Mouse (Mus musculus) heart, embryonic 14.5 days (tissue): ENCODE results near the gene Slc38a6. TPM values are rescaled to one million over a fixed set of nuclear protein-coding genes. Genes with fewer than 3 reads are reported as not detected.

Experiments used
- ATAC-seq: fragments of 200-750 bp; cut with Nextera tagmentation; 2 replicates; pipeline ENCODE4 v1.8.0; 2017; ENCODE audit warnings: low read depth, moderate TSS enrichment; ENCODE audit not compliant: insufficient number of reproducible peaks, insufficient read depth, low FRiP score
- H3K27ac ChIP-seq, 2 experiments: fragments of 200-500 bp in 1 of 2; fragments of 300-500 bp in 1 of 2; sonication (generic) in 1 of 2; replicated peaks in 1 of 2; 2 replicates each; pipeline ENCODE4 v1.5.1; 2012 to 2014; ENCODE audit warnings: low read depth in 2 of 2, low read length in 2 of 2, control low read depth in 1 of 2, mild to moderate bottlenecking in 1 of 2, mixed read lengths in 1 of 2; ENCODE audit not compliant: control insufficient read depth in 1 of 2, insufficient read depth in 1 of 2
- H3K27me3 ChIP-seq: fragments of 300-500 bp; sonication (generic); 2 replicates; pipeline ENCODE4 v1.6.1; 2014; ENCODE audit warnings: mild to moderate bottlenecking, low read length, control low read depth; ENCODE audit not compliant: control insufficient read depth, insufficient read depth
- H3K36me3 ChIP-seq: fragments of 300-500 bp; sonication (generic); 2 replicates; pipeline ENCODE4 v1.6.1; 2014; ENCODE audit warnings: mild to moderate bottlenecking, control low read depth, low read length, mixed read lengths; ENCODE audit not compliant: control insufficient read depth, insufficient read depth
- H3K4me1 ChIP-seq, 2 experiments: fragments of 200-500 bp in 1 of 2; fragments of 300-500 bp in 1 of 2; sonication (generic) in 1 of 2; 2 replicates each; pipeline ENCODE4 v1.6.1; 2012 to 2014; ENCODE audit warnings: low read length in 2 of 2, control low read depth in 1 of 2, mixed read lengths in 1 of 2; ENCODE audit not compliant: control insufficient read depth in 2 of 2, insufficient read depth in 2 of 2
- H3K4me2 ChIP-seq: fragments of 300-500 bp; sonication (generic); 2 replicates; pipeline ENCODE4 v1.6.1; 2014; ENCODE audit warnings: mild to moderate bottlenecking, low read length
- H3K4me3 ChIP-seq, 2 experiments: fragments of 200-500 bp in 1 of 2; fragments of 300-500 bp in 1 of 2; sonication (generic) in 1 of 2; 2 replicates each; pipeline ENCODE4 v1.5.1; 2012 to 2014; ENCODE audit warnings: low read length in 2 of 2, mild to moderate bottlenecking in 2 of 2, control low read depth in 1 of 2, low read depth in 1 of 2, moderate library complexity in 1 of 2; ENCODE audit not compliant: control insufficient read depth in 1 of 2, insufficient read depth in 1 of 2
- H3K9ac ChIP-seq: fragments of 300-500 bp; sonication (generic); 2 replicates; pipeline ENCODE4 v1.6.1; 2014; ENCODE audit warnings: mild to moderate bottlenecking, low read length
- H3K9me3 ChIP-seq: fragments of 300-500 bp; sonication (generic); 2 replicates; pipeline ENCODE4 v1.6.1; 2016; ENCODE audit warnings: low read length, control low read depth; ENCODE audit not compliant: control insufficient read depth
- WGBS: fragments of 180-500 bp; shearing (Covaris S2); extraction: QIAGEN DNeasy Blood & Tissue Kit; methylation state at CpG from one replicate; pipeline ENCODE4 v1.1.7; 2014; 5-methylcytosine and 5-hydroxymethylcytosine counted together
- polyA plus RNA-seq: library from polyadenylated mRNA; unstranded; fragments of >200 nt; fragmentation: Nextera tagmentation; extraction: Ambion mirVana; gene quantifications from 2 replicates; pipeline ENCODE4 v1.2.1, GENCODE M21; 2014

The Slc38a6 gene
- polyA plus RNA-seq, 1 experiment from 2014 or later = 6.4 TPM

DNA sequence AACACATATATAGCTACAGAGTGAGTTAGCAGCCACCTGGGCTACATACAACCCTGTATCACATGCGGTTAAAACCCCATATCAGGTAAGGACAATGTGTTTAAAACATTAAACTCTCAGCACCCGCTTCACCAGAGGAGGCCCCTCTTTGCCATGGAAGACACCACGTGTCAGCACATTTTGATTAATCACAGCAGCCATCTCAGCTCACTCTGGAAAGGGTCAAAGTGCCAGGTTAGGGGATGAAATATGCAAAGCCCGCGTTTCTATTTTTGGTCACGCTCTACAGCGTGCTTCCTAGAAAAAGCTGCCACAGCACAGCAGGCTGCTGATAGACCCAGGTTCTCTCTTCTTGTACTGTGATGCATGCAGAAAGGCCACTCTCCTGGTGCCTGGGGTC, 94.9 kb downstream of the Slc38a6 start:
- H3K4me1 ChIP-seq = peaks cover 44 to 56% of the 10 kb centered on the region in 2 experiments

DNA sequence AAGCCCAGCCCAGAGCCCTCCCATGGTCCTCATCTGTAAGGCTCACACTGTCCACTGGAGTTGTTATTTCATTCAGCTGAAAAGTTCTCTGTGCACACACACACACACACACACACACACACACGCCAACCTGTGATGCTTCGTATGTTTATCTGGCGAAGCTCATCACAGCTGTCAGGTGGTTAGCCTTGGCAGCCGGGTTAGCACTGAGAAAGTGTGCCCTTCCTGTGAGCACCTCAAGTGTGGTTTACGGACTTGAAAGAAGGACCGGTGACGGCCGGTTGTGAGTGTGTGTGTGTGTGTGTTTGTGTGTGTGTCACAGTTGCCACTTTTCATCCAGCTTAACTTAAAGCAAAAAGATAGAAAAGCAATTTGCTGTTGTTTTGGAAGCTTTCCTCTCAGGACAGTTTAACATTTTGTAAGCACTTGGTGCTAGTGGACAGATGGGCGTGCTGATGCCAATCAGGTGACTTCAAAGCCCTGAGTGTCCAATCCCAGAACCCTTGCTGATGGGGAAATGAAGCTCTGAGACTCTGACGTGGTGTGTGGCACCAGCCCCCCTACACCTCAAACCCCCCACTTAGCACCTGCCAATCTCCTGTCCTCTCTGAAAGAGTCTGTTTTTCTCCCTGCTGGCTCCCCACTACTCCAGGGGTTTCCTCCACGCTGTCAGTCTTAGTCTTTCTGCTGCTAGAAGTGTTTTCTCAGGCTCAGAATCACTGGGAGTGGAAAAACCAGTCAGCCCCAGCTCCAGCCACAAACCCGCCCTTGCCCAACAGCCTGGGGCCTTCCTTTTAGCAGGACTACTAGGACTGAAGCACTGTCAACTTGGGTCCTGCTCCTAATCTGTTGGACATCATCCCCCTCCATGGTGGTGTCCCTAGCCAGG, 96.0 kb downstream of the Slc38a6 start:
- H3K9ac ChIP-seq = peak overlapping the region; percentile 1; the same call in 1 of the 2 replicates
- peak overlapping the region; percentile 71 to 83; a peak in 3 of 4 replicates for H3K27ac ChIP-seq
- ATAC-seq = no peak
- H3K4me1 ChIP-seq = peaks cover 46 to 56% of the 10 kb centered on the region in 2 experiments
- no peaks in the 10 kb centered on the region for H3K27me3 ChIP-seq
- H3K9me3 ChIP-seq = no peaks in the 10 kb centered on the region
- no peak overlapping the region for H3K4me3 ChIP-seq
- no peak overlapping the region for H3K4me2 ChIP-seq
- H3K36me3 ChIP-seq = no peaks in the 10 kb centered on the region
- 72% methylated on average over 12 of the region's 12 CpGs for WGBS

More for the DNA sequence above, 94.9 kb downstream of the Slc38a6 start:
- H3K9ac ChIP-seq = peak overlapping the region; percentile 32; the same call in 1 of the 2 replicates
- 23% methylated on average over 7 of the region's 7 CpGs for WGBS
- no peak overlapping the region for H3K4me3 ChIP-seq
- H3K27ac ChIP-seq = peak overlapping the region; percentile 71 to 83
- H3K4me2 ChIP-seq = no peak overlapping the region
- H3K27me3 ChIP-seq = no peaks in the 10 kb centered on the region
- ATAC-seq = no peak
- H3K9me3 ChIP-seq = no peaks in the 10 kb centered on the region
- H3K36me3 ChIP-seq = no peaks in the 10 kb centered on the region

DNA sequence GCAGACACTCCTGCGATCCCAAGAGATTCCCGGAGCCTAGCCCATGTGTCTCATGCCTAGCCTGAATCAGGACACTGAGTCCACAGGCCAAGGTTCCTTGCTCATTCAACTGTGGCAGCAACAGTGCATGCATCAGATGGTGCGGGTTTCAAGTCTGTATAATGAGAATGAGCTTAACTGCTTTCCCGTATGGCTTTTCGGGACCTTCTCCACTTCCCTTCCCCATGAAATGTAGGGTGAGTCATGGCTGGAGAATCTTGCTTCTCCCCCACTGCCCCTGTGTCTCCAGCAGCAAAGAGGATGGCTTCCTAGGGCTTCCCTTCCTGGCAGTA, 96.6 kb downstream of the Slc38a6 start:
- peak overlapping the region; percentile 1; the same call in 1 of the 2 replicates for H3K9ac ChIP-seq
- H3K27me3 ChIP-seq = no peaks in the 10 kb centered on the region
- peaks cover 46 to 56% of the 10 kb centered on the region in 2 experiments for H3K4me1 ChIP-seq
- peak overlapping the region; percentile 29 to 59; a peak in 3 of 4 replicates for H3K27ac ChIP-seq
- 46% methylated on average over 5 of the region's 5 CpGs for WGBS
- no peaks in the 10 kb centered on the region for H3K9me3 ChIP-seq
- no peak overlapping the region for H3K4me3 ChIP-seq
- no peak for ATAC-seq
- H3K4me2 ChIP-seq = no peak overlapping the region
- H3K36me3 ChIP-seq = no peaks in the 10 kb centered on the region

DNA sequence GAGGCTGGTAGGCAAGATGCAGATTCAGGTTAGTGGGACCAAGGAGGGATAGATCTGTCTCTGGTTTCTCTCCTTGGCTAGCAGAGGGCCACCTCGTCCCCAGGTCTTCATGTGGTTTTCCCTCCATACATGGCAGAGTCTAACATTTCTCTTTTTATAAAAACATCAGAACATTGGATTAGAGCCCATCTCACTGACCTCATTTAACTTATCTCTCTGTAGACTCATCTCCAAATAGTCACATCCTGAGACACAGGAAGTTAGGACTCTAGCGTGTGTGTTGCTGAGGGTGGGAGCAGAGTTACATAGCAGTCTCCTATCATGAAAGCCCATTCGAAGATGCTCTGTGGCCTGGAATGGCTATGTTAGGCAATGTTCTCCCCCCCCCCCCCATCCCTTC, 97.3 kb downstream of the Slc38a6 start:
- H3K27ac ChIP-seq = peak overlapping the region; percentile 10 to 59; a peak in 2 of 4 replicates
- no peaks in the 10 kb centered on the region for H3K9me3 ChIP-seq
- ATAC-seq = no peak
- no peak overlapping the region for H3K9ac ChIP-seq
- H3K27me3 ChIP-seq = no peaks in the 10 kb centered on the region
- H3K36me3 ChIP-seq = no peaks in the 10 kb centered on the region
- no peak overlapping the region for H3K4me3 ChIP-seq
- 47% methylated on average over 3 of the region's 3 CpGs for WGBS
- no peak overlapping the region for H3K4me2 ChIP-seq
- peaks cover 46 to 56% of the 10 kb centered on the region in 2 experiments for H3K4me1 ChIP-seq

DNA sequence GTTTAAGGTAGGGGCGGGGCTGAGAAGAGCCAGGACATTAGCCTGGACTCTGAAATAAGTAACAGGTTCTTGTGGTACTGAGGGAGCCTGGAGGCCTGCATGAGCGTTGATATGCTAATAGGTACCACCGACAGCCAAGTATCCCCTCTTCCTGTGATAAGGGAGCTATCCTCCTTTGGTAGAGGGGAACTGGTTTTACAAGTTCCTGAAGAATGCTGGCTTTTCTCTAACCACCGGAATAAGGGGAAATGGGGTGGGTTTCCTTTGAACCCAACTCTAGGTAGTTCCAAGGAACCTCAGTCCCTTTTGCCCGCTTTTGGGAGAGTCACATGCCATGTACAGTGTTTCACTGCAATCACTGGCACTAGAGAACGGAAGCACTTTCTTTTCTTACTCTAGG, 98.2 kb downstream of the Slc38a6 start:
- 39% methylated on average over 6 of the region's 6 CpGs for WGBS
- H3K27me3 ChIP-seq = no peaks in the 10 kb centered on the region
- H3K4me1 ChIP-seq = peaks cover 48 to 60% of the 10 kb centered on the region in 2 experiments
- H3K9me3 ChIP-seq = no peaks in the 10 kb centered on the region
- ATAC-seq = no peak
- H3K4me3 ChIP-seq = no peak overlapping the region
- no peak overlapping the region for H3K4me2 ChIP-seq
- no peak overlapping the region for H3K27ac ChIP-seq
- H3K36me3 ChIP-seq = no peaks in the 10 kb centered on the region
- no peak overlapping the region for H3K9ac ChIP-seq

DNA sequence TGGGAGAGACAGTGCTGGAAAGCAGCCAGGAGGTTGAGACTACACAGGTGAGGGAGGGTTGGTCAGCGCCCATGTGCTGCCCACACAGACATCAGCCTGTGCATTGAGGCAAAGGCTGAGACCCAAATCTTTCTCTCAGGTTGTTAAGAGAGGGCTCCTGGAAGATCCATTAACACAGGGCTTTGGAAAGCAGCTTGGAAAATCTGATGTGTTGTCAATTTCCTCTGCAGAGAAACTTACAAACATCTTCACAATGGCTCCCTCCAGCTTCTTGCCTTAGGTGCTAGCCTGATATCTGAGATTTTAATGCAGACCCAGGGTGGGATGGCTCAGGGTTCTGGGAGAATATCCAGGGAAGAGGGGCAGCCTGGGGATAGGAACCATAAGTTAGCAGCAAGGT, 105.9 kb downstream of the Slc38a6 start:
- Histone ChIP-seq H3K9me3 (no peaks in the 10 kb centered on the region), H3K4me1 (peaks cover 24 to 27% of the 10 kb centered on the region in 2 experiments), H3K9ac (no peak overlapping the region), H3K27ac (no peak overlapping the region), H3K4me3 (no peak overlapping the region), H3K4me2 (no peak overlapping the region), H3K36me3 (no peaks in the 10 kb centered on the region), H3K27me3 (no peaks in the 10 kb centered on the region)
- WGBS = 80% methylated on average over 1 of the region's 1 CpGs
- ATAC-seq = no peak

DNA sequence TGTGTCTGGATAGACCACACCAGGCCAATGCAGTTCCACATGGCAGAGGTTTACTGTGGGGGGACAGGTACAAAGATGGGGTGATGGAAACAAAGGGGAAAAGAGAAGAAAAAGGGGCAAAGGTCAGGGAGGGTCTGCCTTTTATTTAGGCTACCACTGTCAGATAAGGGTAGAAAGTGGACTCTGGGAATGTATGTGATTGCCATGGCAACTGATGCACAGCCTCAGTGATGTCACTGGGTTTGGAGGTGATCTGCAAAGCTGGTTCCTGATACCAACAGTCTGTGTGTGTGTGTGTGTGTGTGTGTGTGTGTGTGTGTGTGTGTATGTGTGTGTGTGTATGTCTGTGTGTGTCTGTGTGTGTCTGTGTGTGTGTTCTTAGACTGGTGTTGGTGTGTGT, 106.4 kb downstream of the Slc38a6 start:
- Histone ChIP-seq H3K4me3 (no peak overlapping the region), H3K9ac (no peak overlapping the region), H3K9me3 (no peaks in the 10 kb centered on the region), H3K27ac (no peak overlapping the region), H3K36me3 (no peaks in the 10 kb centered on the region), H3K4me2 (no peak overlapping the region), H3K27me3 (no peaks in the 10 kb centered on the region), H3K4me1 (peaks cover 24 to 27% of the 10 kb centered on the region in 2 experiments)
- ATAC-seq = no peak
